Mouse (Mus musculus): ENCODE results near the gene Rnf152.

Rnf152 gene

DNA sequence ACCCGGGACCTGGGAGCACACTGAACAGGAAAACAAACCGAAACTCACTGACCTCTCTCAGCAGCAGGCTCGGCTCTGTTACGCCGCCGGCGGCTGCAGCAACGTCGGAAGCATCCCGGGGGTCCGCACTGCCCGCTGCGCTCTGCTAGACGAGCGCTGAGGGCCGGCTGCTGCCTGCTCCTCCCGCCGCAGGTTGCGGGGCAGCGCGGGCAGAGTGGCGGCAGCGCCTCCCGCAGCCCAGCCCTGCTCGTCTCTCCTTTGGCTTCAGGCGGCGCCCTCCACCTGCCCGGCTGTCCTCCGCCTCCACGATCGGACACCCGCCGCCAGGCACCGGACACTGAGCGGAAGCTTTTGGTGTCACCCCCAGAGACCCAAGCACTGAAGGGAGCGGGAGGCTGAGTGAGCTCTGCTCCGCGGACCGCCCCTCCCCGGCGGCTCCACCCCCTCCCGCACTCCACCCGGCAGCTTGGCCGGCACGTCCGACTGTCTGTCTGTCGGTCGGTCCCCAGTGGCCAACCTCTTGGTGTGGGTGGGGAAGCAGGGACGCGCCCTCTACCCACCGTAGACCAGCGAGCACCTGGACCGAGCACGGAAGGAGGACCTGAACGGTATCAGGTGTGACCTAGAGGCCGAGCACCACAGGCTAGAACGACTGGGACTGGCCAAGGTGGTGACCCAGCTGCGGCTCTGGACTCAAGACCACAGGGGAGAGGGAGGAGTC, at the start of gene Rnf152:
Gene Rnf152, minus strand, starts transcription at position 420 of the 721 bp plus-strand sequence.
- no peak for DNase-seq (ENCODE audit: low read depth)

DNA sequence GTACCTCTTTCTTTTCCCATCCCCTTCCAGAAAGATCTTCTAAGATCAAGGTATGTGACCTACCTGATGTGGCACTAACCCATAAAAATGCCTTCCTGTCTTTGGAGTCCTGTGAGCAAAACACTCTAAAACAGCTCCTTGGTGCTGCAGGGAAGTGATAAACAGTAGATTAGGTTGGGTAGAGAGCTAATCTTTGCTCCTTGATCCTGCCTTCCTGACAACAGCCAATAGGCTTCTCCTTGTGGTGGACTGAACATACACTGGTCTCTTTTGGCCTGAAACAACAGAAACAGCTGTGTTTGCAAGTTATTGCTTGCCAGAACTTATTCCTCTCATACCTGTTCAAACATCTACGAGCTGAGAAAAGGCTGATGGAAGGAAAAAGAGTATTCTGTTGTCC, 46.3 kb upstream of the Rnf152 start:
- DNase-seq (ENCODE audit: low read depth) = no peak

DNA sequence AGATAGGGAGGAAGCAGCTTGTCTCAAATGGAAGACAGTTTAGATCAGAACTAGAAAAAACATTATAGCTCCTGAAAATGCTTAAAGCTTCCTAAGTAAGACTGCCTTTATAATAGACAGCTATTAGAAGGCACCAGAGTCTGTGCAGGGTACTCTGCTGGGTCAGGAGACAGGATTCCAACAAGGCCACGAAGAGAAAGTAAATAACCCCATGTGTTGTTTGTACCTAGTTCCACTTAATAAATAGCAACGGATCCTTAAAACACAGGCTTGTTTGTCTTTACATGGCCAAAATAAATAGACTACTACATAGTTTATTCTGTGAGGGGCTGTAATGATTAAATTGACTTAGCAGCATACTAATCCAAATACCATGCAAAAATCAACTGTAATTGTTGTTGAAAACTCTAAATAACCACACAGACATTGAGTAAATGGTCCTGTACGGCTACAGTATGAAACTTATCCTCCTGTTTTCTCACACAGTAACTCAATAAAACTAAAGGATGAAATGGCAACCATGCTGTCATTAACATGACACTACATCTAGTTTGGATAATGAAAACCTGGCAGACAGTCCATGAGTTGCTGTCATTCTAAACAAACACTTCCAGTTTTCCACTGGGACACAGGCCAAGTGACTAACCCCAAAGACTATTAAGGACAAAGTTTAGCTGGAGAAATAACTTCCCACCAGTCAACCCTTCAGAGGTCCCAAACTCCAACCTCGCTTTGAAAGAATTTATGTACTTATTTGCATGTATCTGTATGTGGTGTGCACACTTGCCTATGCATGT, 27.8 kb upstream of the Rnf152 start:
- DNase-seq (ENCODE audit: low read depth) = no peak

DNA sequence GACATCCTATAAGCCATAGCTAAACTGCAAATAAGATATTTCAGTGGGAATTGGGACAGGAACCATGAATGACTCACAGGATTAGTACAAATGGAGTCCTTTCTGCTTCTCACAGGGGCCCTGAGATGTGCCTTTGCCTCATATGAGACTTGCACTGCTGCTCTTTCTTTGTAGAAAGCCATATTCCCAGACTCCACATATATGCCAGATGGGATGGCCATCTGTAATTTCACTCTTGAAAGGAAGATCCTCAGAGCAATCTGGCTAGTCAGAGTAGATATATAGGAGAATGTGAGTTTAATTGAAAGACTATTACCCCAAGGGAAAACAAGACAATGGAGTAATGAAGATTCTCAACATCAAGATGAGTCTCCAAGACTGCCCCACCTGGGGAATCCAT, 21.0 kb upstream of the Rnf152 start:
- DNase-seq (ENCODE audit: low read depth) = no peak

DNA sequence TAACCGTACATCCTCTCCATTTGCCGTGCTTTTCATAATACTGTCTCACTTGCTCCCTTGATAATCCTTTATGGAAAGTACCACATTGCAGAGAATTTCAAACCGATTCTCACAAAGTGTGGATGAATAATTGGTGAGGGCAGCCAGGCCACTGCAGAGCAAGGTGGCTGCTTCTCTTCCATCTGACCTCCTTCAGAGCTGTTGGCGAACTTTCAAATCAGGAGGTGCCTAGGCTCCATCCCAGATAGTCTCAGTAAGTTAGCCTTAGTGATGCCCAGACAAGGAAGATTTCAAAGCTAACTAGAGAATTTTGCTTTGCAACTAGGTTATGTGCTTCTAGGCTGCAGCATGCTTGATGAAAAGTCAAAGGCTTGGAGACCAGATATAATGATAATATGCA, 18.1 kb upstream of the Rnf152 start:
- no peak for DNase-seq (ENCODE audit: low read depth)

DNA sequence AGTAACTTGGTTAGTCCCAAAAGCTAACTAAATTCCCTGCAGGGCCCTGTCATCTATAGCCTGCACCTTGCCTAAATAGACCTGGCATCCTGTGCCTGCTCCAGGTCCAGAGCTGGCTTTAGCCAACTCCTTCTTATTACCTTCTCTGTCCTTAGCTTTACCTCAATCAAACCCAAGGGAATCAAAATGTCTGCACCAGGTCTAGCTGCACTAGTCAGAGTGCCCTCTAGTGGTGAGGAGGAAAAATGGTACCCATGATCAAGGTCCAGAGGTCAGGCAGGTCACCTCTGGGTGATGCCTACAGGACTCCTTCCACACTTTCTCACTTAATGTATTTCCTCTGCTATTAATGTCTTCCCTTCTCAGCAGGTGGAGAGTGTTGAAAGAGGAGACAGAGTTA, 6.2 kb upstream of the Rnf152 start:
- DNase-seq (ENCODE audit: low read depth) = no peak

DNA sequence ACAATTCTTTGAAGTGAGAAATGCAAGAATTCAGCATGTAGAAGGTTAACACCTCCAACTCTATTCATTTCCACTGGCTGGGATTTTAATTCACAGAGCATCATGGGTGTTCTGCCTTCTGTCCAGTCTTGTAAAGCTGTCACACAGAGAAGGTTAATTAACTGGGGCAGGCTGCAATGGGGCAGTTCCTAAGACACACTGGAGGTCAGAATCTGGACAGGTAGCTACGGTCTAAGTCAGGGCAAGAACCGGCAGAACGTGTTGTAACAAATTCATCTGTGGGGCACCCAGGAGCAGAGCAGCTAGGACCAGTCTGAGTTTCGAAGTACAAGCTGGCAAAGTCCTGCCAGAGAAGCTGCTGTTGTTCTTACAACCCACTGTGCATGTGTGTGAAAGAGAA, 2.4 kb upstream of the Rnf152 start:
- no peak for DNase-seq (ENCODE audit: low read depth)

DNA sequence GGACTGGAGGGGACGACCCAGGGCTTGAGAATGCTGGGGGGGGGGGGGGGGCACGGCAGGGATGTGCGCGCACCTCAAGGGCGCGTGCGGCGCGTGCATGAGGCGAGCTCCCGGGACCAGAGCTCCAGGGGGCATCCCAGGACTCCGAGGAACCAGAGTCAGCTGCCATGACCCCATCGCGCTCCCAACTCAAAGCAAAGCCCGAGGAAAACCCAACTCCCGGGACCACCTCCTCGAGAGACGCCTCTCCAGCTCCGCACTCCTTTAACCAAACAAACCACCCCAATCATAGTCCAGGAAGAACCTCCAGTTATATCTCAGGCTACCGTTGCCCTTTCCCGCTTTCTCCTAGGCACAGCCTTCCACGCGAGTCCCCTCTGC, 610 bp downstream of the Rnf152 start:
- DNase-seq (ENCODE audit: low read depth) = no peak

DNA sequence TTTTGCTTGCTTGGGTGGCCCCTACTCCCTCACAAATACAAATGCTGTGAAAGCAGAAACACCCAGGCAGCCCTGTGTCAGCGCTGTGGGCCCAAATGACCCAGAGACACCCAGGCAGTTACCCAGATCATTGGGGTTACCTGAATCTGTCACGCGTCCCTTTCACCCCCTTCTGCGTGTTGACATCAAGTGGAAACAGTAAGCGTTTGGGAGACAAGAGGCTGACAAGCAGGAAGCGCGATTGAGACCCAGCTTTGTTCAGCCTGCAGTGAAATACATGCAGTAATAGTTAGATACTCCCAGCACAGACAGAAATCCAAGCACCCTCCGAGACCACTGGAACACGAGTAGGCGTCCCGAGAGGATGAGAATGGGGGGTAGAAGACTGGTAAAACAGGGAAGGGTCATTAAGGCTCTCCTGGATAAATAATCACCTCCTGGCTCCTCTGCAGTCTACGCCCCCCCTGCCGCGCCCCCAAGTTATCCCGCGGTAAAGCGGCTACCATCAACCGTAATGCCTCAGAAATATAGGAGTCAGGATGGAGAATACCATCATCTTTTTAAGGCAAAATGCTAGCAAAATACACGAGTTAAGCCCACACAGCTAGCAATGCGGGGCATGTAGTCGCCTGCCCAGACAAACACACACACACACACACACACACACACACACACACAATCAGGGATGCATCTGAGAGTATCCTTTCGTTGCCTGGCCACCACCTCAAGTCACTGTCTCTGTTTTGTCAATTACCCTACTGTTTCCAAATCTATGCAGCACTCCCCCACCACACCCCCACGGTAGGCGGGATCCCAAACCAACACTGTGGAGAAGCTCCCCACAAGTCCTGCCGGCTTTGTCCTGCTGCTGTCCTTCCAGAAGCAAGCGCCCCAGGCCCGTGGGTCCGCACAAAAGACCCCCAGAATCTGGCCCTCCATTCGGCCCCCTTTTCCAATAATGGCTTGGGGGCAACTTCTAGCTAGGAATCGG, 1.3 kb downstream of the Rnf152 start:
- DNase-seq (ENCODE audit: low read depth) = no peak

DNA sequence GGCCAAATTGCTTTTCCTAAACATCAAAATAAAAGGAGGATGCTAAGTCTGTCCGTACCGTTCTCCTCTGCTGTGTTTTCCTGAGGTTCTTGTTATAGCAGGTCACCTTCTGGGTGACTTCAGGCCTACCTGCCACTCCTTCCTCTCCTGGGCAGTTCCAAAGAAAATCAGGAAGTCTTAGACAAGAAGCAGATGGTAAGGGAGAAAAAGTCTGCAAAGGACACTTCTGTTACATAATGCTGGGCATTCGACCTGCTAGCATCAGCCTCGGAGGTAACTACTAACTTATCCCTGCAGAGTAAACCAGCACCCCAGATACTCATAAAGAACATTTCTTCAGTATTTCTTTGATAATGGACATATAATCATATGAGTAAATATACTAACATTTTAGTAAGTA, 4.7 kb downstream of the Rnf152 start:
- no peak for DNase-seq (ENCODE audit: low read depth)

DNA sequence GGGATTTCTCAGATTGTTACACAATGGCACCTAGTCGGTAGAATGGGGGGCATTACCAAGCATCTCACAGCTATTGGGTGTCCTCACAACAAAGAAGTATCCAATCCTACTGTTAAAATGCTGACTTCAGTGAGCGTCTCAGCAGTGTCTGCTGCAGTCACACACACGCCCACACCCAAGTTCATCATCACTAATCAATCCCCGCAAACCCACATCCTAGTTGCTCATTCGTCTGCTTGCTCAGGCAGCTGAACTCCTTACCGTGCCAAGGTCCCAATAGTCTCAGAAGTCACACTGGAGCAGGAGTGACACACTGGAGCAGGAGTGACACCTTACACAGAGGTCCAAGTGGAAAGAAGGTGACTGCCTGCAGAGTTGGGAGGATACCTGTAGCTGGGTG, 14.2 kb downstream of the Rnf152 start:
- DNase-seq (ENCODE audit: low read depth) = no peak

DNA sequence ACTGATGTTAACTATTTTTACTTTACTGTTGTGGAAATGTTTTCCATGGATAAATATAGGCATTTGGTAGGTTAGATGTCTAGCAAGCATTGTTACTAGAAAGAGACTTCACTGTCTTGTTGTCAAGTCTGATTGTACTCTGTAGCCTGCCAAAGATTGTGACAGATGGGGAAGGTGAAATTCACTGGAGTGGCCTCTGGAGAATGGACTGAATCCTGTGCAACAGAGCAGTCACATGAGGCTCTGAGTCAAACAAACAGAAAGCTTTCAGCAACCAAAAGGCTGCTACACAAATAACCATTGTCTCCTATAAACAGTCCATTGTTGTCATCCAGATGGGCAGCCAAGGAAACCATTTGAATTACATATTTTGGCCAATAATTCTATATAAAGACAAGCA, 15.6 kb downstream of the Rnf152 start:
- DNase-seq (ENCODE audit: low read depth) = no peak

DNA sequence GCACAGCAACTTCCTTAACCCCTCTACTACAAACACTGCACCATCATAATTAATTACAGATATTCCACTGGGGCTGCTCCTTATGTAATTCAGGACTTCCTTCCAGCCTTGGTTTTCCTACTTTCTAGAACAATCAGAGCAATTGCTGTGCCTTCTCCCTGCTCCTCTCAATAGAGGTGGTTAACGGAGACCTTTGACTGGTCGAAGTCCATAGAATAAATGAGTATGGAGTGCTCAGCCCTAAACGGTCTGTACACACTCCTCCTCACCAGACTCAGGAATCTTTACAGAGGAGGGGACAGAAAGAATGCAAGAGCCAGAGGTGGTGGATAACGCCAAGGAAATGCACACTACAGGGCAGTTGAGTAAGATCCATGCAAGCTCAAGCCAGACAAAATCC, 19.1 kb downstream of the Rnf152 start:
- DNase-seq (ENCODE audit: low read depth) = no peak

DNA sequence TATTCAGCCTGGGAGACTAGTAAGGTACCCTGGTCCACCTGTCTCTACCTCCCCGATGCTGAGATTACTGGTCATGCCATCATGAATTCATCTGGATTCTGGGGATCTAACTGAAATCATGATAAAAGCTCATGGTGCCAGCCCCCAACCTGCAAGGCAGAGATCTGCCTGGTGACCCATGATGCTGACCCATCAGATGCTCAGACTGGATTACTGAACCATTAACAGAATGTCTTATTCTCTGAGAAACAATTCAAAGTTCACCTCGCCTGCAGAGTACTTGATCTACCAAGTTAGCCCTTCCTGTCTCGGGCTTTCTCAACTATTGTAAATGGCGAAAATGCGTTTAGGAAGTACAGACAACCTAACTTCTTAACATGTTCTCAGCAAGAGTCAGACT, 20.4 kb downstream of the Rnf152 start:
- no peak for DNase-seq (ENCODE audit: low read depth)

DNA sequence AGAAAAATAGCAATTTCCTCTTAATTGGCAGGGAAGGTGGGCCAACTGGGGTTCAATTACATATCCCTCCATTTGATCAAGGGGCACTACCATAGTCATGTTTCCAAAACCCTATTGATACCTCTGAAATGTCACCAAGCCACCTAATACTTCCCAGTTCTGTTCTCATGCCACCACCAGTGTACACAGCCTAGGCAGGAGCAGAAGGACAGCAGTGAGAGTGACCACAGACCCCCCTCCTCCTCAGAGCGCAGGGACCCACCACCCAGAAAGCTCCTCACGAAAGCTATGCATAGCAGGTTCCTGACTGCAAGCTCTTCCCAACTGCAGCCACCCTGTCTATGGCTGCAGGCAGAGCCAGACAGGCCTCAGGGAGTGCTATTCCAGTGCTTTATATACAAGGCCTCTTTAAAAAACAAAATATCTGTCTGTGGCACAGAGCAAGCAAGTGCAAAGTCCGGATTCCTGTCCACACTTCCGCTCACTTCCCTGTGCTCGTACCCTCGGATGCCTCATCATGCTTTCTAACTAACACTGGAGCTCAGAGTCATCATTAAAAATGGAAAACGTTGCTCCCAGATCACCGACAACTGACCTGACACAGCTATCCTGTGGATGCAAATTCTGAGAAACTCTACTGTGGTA, 24.3 kb downstream of the Rnf152 start:
- DNase-seq (ENCODE audit: low read depth) = no peak

DNA sequence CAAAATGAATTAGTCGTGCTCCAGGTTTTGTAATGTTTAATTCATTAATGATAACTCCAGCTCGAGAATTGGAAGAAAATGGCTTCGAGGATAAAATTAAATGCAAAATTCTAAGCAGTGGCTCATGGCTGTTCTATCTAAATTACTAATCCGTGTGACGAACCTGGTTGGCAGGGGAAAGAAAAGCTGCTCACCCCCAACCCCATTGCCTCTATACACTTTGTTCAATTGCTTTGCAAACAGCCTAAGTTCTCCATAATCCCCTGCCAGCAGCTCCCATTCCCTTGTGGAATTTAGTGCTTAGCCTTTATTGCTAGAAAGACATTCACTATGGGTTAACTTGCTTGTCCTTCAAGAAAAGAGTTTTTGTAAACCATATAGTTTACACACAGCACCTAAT, 24.9 kb downstream of the Rnf152 start:
- no peak for DNase-seq (ENCODE audit: low read depth)

DNA sequence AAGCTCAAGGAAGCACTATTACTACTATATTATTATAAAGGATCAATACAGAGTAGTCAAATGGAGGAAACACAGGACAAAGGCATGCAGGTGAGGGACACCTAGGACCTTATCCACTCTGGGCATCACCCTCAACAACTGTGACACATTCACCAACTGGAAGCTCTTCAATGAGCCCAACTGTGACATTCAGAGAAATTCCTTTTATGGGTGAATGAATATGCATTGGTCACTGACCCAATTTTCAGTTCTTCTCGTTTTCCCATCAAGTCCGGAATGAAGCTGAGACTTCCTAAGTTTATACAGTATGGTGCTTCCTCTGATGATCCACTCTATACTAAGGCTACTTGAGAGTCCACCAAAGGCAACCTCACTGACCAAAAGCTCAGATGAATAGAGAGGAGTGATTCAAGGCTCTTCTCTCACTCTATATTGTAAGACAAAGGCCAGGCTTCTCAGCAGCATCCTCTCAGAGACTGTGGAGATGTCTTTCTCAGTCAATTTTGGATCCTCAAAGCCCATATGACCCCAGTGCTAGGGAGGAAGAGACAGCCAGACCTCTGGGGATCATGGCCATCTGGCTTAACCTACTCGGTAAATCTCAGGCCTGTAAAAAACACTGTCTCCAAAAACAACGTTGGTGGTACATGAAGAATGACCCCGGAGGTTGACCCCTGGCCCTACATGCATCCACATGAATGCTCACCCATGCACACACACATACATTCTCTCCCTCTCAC, 25.8 kb downstream of the Rnf152 start:
- DNase-seq (ENCODE audit: low read depth) = no peak

DNA sequence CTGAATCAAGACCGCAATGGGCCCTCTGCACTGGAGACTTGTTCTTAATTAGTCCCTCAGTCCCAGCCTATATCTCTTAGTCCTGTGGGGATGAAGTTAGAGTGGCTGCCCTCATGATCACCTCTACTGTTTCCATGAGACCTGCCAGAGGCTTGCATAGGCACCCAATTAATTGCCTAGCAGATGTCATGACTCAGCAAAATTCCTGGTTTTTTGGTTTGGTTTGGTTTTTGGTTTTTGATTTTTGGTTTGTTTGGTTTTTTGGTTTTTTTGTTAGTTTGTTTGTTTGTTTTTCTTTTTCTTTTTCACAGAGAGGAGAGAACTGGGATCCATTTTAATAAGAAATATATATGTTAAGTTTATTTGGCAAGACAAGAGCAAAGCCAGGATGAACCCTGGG, 28.7 kb downstream of the Rnf152 start:
- DNase-seq (ENCODE audit: low read depth) = no peak

DNA sequence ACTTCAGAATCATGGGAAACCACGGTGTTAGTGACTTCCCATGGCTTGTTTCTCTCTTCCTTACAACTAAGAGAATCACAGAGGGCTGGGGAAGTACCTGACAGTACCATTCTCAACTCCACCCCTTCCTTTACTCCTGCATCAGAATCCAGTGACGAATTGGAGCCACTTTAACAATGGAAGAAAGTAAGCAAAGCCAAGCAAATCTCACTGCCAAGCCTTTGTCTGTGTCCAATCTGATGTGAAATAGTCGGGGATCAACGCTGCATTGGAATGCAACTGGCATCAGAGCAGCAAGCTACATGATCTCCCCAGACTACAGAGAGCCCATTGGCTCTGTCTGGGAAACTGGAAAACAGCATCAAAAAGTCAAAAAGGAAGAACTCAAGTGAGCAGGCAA, 31.9 kb downstream of the Rnf152 start:
- DNase-seq (ENCODE audit: low read depth) = no peak

DNA sequence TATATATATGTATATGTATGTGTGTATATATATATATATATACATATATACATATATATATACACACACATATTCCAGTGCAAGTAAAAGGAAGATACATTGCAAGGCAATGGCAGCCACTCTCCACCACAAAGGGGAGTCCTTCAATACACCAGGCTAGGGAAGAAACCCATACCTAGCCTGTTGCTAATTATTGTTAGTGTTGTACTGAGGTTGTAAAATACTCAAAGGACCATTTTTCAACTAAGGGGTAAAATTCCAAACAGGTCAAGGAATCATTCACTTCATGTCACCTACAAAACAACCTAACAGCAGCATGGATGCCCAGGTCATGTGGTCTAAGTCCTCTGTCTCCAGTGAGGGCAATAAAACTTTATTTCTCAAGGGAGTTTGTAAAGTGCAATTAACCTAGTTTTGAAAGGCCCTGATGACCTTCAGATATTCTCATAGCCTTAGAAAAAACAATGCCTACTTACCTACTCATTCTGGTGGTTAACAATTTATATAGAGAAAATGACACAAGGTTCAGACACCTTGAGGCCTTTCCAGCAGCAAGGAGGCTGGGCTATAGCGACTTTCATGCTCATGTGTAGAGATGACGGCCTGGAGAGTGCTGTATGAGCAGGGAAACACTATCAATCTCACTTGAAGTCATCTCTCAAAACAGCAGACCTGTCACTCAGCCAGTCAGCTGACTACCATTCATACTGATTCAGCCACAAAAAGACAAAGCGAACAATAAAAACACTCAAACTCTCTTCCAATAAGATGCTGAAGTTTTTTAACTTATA, 42.3 kb downstream of the Rnf152 start:
- DNase-seq (ENCODE audit: low read depth) = no peak

DNA sequence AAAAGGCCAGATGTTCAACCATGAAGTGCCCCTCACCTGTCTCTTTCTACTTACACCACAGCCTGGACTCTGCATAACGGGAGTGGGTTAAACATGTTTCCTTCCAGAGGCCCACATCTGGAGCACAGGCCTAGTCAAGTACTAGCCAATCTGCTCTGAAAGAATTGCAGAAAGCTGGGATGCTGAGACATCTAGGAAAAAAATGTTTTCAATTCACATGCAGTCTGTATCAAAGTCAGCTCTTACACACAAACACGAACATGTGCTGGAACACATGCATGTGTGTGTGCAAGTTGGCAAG, 44.0 kb downstream of the Rnf152 start:
- DNase-seq (ENCODE audit: low read depth) = no peak
